Mouse (Mus musculus) liver, embryonic 14.5 days (tissue): ENCODE measurements around the gene Dglucy. TPM values are rescaled to one million over a fixed set of nuclear protein-coding genes. Genes with fewer than 3 reads are reported as not detected.

Experiments used
- ATAC-seq: fragments of 200-750 bp; cut with Nextera tagmentation; 2 replicates; pipeline ENCODE4 v1.8.0; 2017; ENCODE audit warnings: moderate number of reproducible peaks, mild to moderate bottlenecking, moderate library complexity; ENCODE audit not compliant: insufficient read depth
- DNase-seq, 3 experiments: peaks; one replicate each; pipeline ENCODE4 v3.0.0-alpha.2; 2012 to 2013; ENCODE audit warnings: low read depth in 3 of 3, low spot score in 3 of 3
- H3K27ac ChIP-seq: fragments of 300-500 bp; sonication (generic); 2 replicates; pipeline ENCODE4 v1.5.1; 2014; ENCODE audit warnings: moderate library complexity, mild to moderate bottlenecking, control low read depth, inconsistent platforms
- H3K27me3 ChIP-seq: fragments of 300-500 bp; sonication (generic); 2 replicates; pipeline ENCODE4 v1.6.1; 2014; ENCODE audit warnings: mild to moderate bottlenecking, low read length, moderate library complexity; ENCODE audit not compliant: control insufficient read depth, insufficient read depth
- H3K36me3 ChIP-seq: fragments of 300-500 bp; sonication (generic); replicated peaks from 2 replicates; pipeline ENCODE4 v1.6.1; 2014; ENCODE audit warnings: low read depth; ENCODE audit not compliant: control insufficient read depth, insufficient read depth
- H3K4me1 ChIP-seq, 2 experiments: fragments of 200-500 bp in 1 of 2; fragments of 300-500 bp in 1 of 2; sonication (generic) in 1 of 2; replicated peaks; 2 replicates each; pipeline ENCODE4 v1.6.1; 2012 to 2014; ENCODE audit warnings: antibody characterized with exemption in 1 of 2, inconsistent platforms in 1 of 2, low read length in 1 of 2; ENCODE audit not compliant: control insufficient read depth in 2 of 2, insufficient read depth in 2 of 2
- H3K4me2 ChIP-seq: fragments of 300-500 bp; sonication (generic); 2 replicates; pipeline ENCODE4 v1.6.1; 2014; ENCODE audit warnings: low read depth, mild to moderate bottlenecking, control low read depth, moderate library complexity
- H3K4me3 ChIP-seq, 2 experiments: fragments of 200-500 bp in 1 of 2; fragments of 300-500 bp in 1 of 2; sonication (generic) in 1 of 2; 2 replicates each; pipeline ENCODE4 v1.5.1; 2012 to 2014; ENCODE audit warnings: low read depth in 2 of 2, low read length in 2 of 2, mild to moderate bottlenecking in 2 of 2, control low read depth in 1 of 2, inconsistent platforms in 1 of 2, moderate library complexity in 1 of 2; ENCODE audit not compliant: insufficient read depth in 1 of 2
- H3K9ac ChIP-seq: fragments of 300-500 bp; sonication (generic); replicated peaks from 2 replicates; pipeline ENCODE4 v1.6.1; 2014; ENCODE audit warnings: mild to moderate bottlenecking, control low read depth, moderate library complexity
- H3K9me3 ChIP-seq: fragments of 300-500 bp; sonication (generic); 2 replicates; pipeline ENCODE4 v1.6.1; 2016; ENCODE audit warnings: low read length, mixed read lengths; ENCODE audit not compliant: control insufficient read depth
- CTCF ChIP-seq: IDR thresholded peaks from 2 replicates; pipeline ENCODE4 v1.5.1; 2016; ENCODE audit warnings: antibody characterized with exemption, low read depth, control low read depth
- EP300 ChIP-seq: IDR thresholded peaks from 2 replicates; pipeline ENCODE4 v1.6.1; 2016; ENCODE audit warnings: antibody characterized with exemption, low read depth
- WGBS: fragments of 180-500 bp; shearing (Covaris S2); extraction: QIAGEN DNeasy Blood & Tissue Kit; methylation state at CpG from one replicate; pipeline ENCODE4 v1.1.7; 2014; ENCODE audit not compliant: insufficient replicate concordance; 5-methylcytosine and 5-hydroxymethylcytosine counted together
- polyA plus RNA-seq, 2 experiments: library from polyadenylated mRNA; depleted of rRNA in 1 of 2; stranded (reverse) in 1 of 2; unstranded in 1 of 2; fragments of >200 nt; fragmentation: Nextera tagmentation in 1 of 2; extraction: Ambion mirVana in 1 of 2; gene quantifications; 2 replicates each; pipeline versions ENCODE4 v1.2.1 to v1.2.3; 2012 to 2014

Dglucy gene
- polyA plus RNA-seq, 2 experiments, result 0.63 to 1.2 TPM

DNA sequence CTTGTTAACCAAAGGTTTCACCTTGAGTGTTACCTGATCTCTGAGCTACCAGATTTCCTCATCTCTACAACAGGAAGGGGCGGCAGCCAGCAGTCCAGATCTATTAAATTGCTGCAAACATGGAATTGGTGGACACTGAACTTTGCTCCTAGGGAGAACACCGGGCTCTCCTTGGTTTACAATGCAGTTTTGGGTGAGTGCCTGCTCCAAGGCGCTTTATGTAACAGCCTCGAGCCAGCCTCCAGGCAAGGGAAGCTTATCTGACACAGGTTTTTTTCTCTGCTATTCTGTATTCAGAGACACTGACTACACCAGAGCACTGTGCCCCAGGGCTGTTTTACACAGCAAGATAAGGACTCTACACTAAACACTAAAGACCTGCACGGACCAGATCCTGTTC is 155.9 kb downstream of the Dglucy start:
- no peak overlapping the region for H3K27ac ChIP-seq
- no peak for ATAC-seq
- 75% methylated on average over 5 of the region's 5 CpGs for WGBS

DNA sequence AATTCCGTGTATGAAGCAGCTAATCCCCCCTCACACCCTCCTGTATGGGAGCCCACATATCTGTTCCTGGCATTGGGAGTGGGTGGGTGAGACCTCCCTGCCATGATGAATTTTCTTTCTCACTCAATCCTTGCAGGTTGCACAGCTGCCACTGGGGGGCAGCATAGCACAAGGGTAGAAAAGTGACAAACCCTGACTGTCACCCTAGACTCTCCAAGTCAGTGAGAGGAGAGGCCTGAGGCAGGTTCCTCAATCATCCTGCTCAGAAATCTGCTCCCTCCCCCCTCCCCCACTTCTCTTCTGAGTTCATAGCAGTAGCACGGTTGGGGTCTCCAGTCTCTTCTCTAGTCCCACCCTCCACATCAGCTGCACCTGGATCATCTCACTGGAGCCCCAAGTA is 157.3 kb downstream of the Dglucy start:
- 17% methylated on average over 2 of the region's 2 CpGs for WGBS
- H3K27me3 ChIP-seq, result no peaks in the 10 kb centered on the region
- ATAC-seq, result peak; percentile 32; the same call in 1 of the 2 replicates
- no peak overlapping the region for H3K27ac ChIP-seq
- H3K36me3 ChIP-seq, result peaks cover 43% of the 10 kb centered on the region
- no peak overlapping the region for H3K9ac ChIP-seq
- H3K9me3 ChIP-seq, result no peaks in the 10 kb centered on the region
- H3K4me2 ChIP-seq, result no peak overlapping the region
- H3K4me1 ChIP-seq, result no peaks in the 10 kb centered on the region
- TF ChIP-seq EP300 (no peak), CTCF (peak; percentile 95)
- DNase-seq, result peak in 1 of 3 experiments; percentile 64
- no peak overlapping the region for H3K4me3 ChIP-seq

More for the DNA sequence above, 155.9 kb downstream of the Dglucy start:
- Histone ChIP-seq H3K36me3 (peaks cover 44% of the 10 kb centered on the region), H3K4me2 (no peak overlapping the region), H3K27me3 (no peaks in the 10 kb centered on the region), H3K4me1 (no peaks in the 10 kb centered on the region), H3K4me3 (no peak overlapping the region), H3K9me3 (no peaks in the 10 kb centered on the region), H3K9ac (no peak overlapping the region)
- no peak for DNase-seq
- no peak for TF ChIP-seq CTCF
- TF ChIP-seq EP300, result no peak

DNA sequence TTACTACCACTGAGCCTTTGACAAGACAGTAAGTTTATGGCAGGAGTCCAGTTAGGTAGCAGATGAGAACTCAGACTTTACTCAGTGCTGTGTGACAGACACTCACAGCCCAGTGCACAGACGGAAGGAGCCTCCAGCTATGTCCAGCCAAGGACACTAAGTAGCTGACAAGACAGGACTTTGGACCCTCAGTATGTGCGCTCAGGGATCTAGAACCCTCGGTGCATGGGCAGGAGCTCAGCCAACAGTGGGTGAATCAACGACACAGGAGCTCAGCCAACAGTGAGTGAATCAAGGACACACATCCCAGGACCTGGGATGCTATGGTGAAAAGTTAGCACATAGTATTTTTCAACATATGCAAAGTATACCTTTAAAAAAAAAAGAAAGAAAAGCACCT is 157.9 kb downstream of the Dglucy start:
- DNase-seq, result no peak
- Histone ChIP-seq H3K4me3 (no peak overlapping the region), H3K27me3 (no peaks in the 10 kb centered on the region), H3K9ac (no peak overlapping the region), H3K9me3 (no peaks in the 10 kb centered on the region), H3K4me1 (no peaks in the 10 kb centered on the region), H3K4me2 (no peak overlapping the region), H3K36me3 (peaks cover 39% of the 10 kb centered on the region), H3K27ac (no peak overlapping the region)
- peak; percentile 7; the same call in 1 of the 2 replicates for ATAC-seq
- 84% methylated on average over 4 of the region's 4 CpGs for WGBS
- TF ChIP-seq EP300, result no peak
- no peak for TF ChIP-seq CTCF

DNA sequence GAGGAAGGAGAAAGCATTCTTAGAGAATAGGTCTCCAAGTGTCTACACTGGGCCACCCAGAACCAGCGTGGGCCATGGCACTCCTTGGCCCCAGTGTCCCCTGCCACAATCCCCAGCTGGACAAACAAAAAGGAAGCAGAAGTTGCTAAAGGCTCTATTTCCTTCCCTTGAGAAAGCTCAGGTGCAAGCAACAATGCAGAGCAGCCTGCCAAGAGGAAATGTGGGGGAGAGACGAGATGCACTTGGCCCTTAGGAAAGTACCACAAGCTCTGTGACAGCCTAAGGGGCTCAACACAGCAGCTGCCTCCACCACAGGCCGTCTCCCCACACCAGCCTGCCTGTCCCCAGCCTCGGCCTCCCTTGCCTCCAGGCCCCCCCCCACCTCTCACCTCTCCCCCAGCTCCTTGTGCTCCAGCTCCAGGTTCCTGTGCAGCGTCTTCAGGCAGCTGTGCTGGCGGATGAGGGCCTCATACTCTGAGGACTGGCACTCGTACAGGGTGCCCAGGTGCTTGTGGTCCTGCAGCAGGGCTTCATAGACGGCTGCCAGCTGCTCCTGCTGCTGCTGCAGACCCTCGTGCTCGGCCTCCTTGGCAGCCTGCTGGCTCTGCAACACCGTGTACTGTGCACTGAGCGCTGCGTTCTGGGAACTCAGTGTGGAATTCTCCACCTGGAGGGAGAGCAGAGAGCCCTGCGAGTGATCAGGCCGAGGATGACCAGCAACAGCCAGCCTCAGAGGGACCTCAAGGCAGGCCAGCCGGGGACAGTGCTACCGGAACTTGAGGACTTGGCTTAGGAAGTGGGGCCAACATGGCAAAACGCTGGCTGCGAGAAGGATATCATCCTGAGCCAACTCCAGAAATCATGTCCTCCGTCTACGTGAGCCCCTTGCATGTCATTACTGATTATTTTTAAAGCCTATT is 158.8 kb downstream of the Dglucy start:
- ATAC-seq, result no peak
- DNase-seq, result no peak
- Histone ChIP-seq H3K4me3 (no peak overlapping the region), H3K27ac (no peak overlapping the region), H3K9ac (no peak overlapping the region), H3K36me3 (peaks cover 39% of the 10 kb centered on the region), H3K4me2 (no peak overlapping the region), H3K27me3 (no peaks in the 10 kb centered on the region), H3K9me3 (no peaks in the 10 kb centered on the region), H3K4me1 (no peaks in the 10 kb centered on the region)
- WGBS, result 76% methylated on average over 21 of the region's 21 CpGs
- TF ChIP-seq EP300 (no peak), CTCF (no peak)

DNA sequence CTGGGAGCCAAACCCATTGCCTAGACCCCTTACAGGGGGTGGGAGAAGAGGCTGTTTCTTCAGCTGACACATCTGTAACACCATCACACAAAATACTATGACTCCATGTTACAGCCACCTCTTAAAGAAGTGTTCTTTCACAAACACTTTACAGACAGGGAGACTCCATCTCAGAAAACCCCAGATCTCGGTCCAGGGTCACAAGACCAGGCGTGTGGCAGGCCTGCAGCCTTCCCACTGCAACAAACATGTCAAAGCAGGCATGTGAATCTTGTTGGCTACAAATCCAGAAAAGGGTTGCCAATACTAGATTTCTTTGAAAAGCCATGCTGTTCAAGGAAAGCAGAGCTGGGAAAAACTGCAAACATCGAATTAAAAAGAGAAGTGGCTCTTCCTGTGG is 162.5 kb downstream of the Dglucy start:
- ATAC-seq (no peak), DNase-seq (no peak)
- no peak overlapping the region for H3K4me3 ChIP-seq
- no peak overlapping the region for H3K27ac ChIP-seq
- no peak overlapping the region for H3K4me2 ChIP-seq
- no peak overlapping the region for H3K9ac ChIP-seq
- H3K36me3 ChIP-seq, result peaks cover 47% of the 10 kb centered on the region
- H3K9me3 ChIP-seq, result no peaks in the 10 kb centered on the region
- H3K27me3 ChIP-seq, result no peaks in the 10 kb centered on the region
- TF ChIP-seq EP300, result no peak
- WGBS, result 66% methylated on average over 3 of the region's 3 CpGs
- no peaks in the 10 kb centered on the region for H3K4me1 ChIP-seq
